Mouse (Mus musculus): Measurements from ENCODE around the gene Klhl21. TPM values are rescaled to one million over a fixed set of nuclear protein-coding genes. Genes with fewer than 3 reads are reported as not detected.

The Klhl21 gene
- polyA plus RNA-seq, 1 experiment from 2014 or later = 5.3 TPM

DNA sequence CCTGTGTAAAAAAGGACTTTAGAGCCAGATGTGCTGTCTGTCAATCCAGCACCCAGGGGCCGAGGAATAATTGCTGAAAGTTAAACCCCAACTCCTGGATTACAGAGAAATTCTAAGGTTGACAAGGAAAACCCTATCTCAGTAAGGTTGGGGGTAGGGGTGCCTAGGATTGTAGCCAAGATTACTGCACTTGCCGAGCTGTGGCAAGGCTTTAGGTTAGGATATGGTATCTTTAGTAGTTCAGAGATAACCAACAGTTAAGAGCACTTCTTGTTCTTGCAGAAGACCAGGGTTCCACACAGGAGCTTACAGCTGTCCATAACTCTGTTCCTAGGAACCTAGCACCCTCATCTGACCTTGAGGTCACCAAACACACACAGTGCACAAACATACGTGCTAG is 10.9 kb upstream of the Klhl21 start:
- ATAC-seq (ENCODE audit: low FRiP score) = no peak
- 71% methylated on average over 3 of the region's 3 CpGs for WGBS
- Histone ChIP-seq H3K36me3 (replicated peaks) (peaks cover 2% of the 10 kb centered on the region; the same call in 1 of the 2 replicates), H3K27ac (no peak overlapping the region), H3K4me3 (replicated peaks) (peak overlapping the region; percentile 98; the same call in 1 of the 2 replicates), H3K9ac (no peak overlapping the region), H3K9me3 (no peaks in the 10 kb centered on the region), H3K27me3 (0 out of 2 replicates have a peak, but pooled peaks cover 4% of the 10 kb centered on the region), H3K4me1 (peaks cover 21% of the 10 kb centered on the region), H3K4me2 (peak overlapping the region; percentile 80; the same call in 1 of the 2 replicates)

DNA sequence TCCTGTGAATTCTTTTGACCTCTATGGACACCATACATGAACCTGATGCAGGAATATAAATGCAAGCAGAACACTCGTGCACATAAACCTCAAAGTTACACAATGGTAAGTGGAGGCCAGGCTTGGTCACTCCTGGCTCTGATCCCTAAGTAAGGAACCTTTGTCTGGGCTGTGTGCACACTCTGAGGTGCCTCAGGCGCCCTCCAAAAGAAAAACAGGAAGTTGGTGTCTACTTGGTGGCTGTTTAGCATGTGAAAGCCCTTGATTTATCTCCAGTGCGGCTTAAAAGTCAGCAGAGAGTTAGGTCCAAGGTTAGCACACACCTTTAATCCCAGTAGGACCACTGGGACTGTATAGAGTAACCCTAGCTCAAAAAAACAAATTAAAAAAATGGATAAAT is 9.1 kb upstream of the Klhl21 start:
- no peaks in the 10 kb centered on the region for H3K27me3 ChIP-seq
- no peaks in the 10 kb centered on the region for H3K36me3 ChIP-seq (replicated peaks)
- H3K27ac ChIP-seq = no peak overlapping the region
- 69% methylated on average over 3 of the region's 3 CpGs for WGBS
- no peak overlapping the region for H3K4me2 ChIP-seq
- peaks cover 7% of the 10 kb centered on the region for H3K4me1 ChIP-seq
- no peak overlapping the region for H3K4me3 ChIP-seq (replicated peaks)
- no peak for ATAC-seq (ENCODE audit: low FRiP score)
- H3K9me3 ChIP-seq = no peaks in the 10 kb centered on the region
- H3K9ac ChIP-seq = no peak overlapping the region

DNA sequence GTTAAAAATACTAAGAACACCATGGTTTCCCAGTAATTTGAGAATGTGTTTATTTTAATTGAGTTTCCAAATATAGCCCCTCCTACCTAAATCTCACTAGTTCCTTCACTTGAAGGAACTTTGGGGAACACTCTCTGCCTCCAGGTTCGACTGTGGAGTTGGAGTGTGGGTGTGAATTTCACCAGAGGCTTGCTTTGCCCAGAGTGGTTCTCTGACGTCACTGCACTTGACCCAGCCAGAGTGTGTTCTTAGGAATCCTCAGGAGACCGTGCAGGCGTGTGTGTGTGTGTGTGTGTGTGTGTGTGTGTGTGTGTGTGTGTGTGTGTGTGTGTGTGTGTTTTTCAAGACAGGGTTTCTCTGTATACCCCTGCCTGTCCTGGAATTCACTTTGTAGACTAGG is 7.7 kb upstream of the Klhl21 start:
- Histone ChIP-seq H3K36me3 (replicated peaks) (no peaks in the 10 kb centered on the region), H3K9me3 (no peaks in the 10 kb centered on the region), H3K9ac (no peak overlapping the region), H3K4me1 (peaks cover 5% of the 10 kb centered on the region), H3K27ac (no peak overlapping the region), H3K4me2 (no peak overlapping the region), H3K4me3 (replicated peaks) (no peak overlapping the region), H3K27me3 (no peaks in the 10 kb centered on the region)
- no peak for ATAC-seq (ENCODE audit: low FRiP score)
- WGBS = 64% methylated on average over 4 of the region's 4 CpGs

DNA sequence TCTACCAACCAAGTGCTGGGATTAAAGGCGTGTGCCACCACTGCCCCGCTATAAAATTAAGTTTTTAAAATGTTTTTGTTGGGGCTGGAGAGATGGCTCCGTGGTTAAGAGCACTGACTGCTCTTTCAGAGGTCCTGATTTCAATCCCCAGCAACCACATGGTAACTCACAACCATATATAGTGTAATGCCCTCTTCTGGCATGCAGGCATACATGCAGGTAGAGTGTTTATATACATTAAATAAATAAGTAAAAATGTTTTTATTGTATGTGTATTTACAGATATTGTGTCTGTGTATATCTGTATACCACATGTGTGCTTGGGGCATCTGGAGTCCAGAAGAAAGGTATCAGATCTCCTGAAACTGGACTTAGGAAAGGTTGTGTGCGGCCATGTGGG is 7.3 kb upstream of the Klhl21 start:
- H3K9ac ChIP-seq = no peak overlapping the region
- H3K36me3 ChIP-seq (replicated peaks) = no peaks in the 10 kb centered on the region
- WGBS = 73% methylated on average over 4 of the region's 4 CpGs
- peaks cover 2% of the 10 kb centered on the region; the same call in 1 of the 2 replicates for H3K27me3 ChIP-seq
- H3K4me3 ChIP-seq (replicated peaks) = no peak overlapping the region
- no peak overlapping the region for H3K27ac ChIP-seq
- H3K4me1 ChIP-seq = peaks cover 5% of the 10 kb centered on the region
- no peak overlapping the region for H3K4me2 ChIP-seq
- H3K9me3 ChIP-seq = no peaks in the 10 kb centered on the region
- no peak for ATAC-seq (ENCODE audit: low FRiP score)

DNA sequence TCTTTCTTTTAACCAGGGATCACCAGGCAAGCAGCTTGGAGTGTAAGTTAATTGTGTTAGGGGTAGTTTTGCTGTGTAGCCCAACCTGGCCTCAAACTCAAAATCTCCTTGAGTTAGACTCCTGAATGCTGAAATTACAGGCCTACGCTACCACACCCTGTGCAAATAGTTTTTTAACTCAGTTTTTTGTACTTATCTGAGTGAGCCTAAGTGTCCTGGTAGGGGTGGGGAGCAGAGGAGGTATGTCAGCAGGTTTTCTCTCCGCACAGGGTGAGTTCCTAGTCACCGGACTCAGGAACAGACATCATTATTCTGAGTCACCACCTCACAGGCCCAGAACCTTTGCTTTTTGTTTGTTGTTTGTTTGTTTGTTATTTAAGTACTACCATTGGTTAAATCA is 6.5 kb upstream of the Klhl21 start:
- no peak for ATAC-seq (ENCODE audit: low FRiP score)
- Histone ChIP-seq H3K9ac (no peak overlapping the region), H3K27ac (no peak overlapping the region), H3K9me3 (no peaks in the 10 kb centered on the region), H3K4me1 (peaks cover 4% of the 10 kb centered on the region), H3K4me2 (no peak overlapping the region), H3K27me3 (peaks cover 10% of the 10 kb centered on the region), H3K4me3 (replicated peaks) (no peak overlapping the region), H3K36me3 (replicated peaks) (no peaks in the 10 kb centered on the region)
- WGBS = 98% methylated on average over 3 of the region's 3 CpGs

DNA sequence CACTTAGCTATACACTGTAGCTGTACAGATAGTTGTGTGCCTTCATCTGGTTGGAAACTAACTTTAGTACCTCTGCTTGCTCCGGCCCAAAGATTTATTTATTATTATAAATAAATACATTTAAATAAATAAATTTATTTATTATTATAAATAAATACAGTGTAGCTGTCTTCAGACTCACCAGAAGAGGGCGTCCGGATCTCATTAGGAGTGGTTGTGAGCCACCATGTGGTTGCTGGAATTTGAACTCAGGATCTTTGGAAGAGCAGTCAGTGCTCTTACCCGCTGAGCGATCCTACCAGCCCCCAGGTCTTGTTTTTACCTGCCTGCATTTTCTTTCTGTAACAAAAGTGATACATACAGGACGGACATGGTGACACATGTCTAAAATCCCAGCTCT is 2.5 kb upstream of the Klhl21 start:
- Histone ChIP-seq H3K4me3 (replicated peaks) (no peak overlapping the region), H3K27me3 (peaks cover 47% of the 10 kb centered on the region), H3K4me2 (no peak overlapping the region), H3K27ac (no peak overlapping the region), H3K4me1 (peaks cover 36% of the 10 kb centered on the region), H3K9ac (no peak overlapping the region), H3K9me3 (no peaks in the 10 kb centered on the region), H3K36me3 (replicated peaks) (no peaks in the 10 kb centered on the region)
- 78% methylated on average over 6 of the region's 6 CpGs for WGBS
- no peak for ATAC-seq (ENCODE audit: low FRiP score)

DNA sequence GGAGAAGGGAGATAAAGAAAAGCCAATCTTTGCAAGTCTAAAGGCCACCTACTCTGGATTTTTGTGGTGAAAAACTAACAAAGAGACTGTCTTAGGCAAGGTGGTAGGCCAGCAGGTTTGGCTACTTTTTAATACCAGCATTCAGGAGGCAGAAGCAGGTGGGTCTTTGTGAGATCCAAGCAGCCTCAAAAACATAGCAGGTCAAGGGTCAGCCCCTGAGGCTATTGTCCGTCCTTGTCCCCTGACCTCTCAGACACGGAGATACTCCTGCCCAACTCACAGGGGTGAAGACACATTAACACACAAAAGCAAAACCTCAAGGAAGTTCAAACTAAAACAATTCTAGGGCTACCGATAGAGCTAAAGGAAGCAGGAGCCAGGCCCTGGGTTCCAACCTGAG is 1.8 kb upstream of the Klhl21 start:
- H3K4me1 ChIP-seq = peaks cover 40% of the 10 kb centered on the region
- WGBS = 23% methylated on average over 3 of the region's 3 CpGs
- H3K4me2 ChIP-seq = no peak overlapping the region
- H3K27me3 ChIP-seq = peaks cover 51% of the 10 kb centered on the region
- no peaks in the 10 kb centered on the region for H3K9me3 ChIP-seq
- no peak overlapping the region for H3K27ac ChIP-seq
- no peak for ATAC-seq (ENCODE audit: low FRiP score)
- H3K9ac ChIP-seq = no peak overlapping the region
- H3K4me3 ChIP-seq (replicated peaks) = no peak overlapping the region
- no peaks in the 10 kb centered on the region for H3K36me3 ChIP-seq (replicated peaks)

DNA sequence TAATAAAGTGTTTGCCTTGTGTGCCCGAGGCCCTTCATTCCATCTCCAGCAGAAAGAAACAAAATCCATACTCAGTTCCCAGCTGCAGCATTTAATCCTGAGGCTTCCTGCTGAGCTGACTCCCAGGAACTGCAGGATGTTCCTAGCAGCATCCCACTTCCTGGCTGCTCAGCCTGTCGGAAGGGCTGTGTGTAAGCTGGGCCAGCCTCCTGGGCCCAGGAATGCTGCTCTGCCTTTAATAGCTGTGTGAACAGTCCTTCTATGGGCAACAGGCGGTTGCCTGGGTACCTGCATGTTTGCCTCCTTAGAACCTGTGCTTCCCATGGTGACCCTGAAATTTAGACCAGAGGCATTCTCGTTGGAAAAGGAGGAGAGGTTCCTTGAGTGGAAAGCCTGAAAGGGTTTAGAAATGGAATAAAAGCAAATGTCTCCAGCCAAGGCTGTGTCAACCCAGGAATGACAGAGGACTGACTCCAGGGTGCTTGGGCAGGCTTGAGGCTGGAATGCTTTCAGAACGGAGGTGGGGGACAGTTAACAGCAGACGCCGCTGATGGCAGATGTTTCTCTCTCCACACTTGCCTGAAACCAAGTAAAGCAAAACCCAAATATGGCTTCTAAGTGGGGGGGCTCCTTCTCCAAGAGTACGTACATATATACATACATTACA is 989 bp upstream of the Klhl21 start:
- H3K9ac ChIP-seq = no peak overlapping the region
- H3K4me1 ChIP-seq = peaks cover 40% of the 10 kb centered on the region

DNA sequence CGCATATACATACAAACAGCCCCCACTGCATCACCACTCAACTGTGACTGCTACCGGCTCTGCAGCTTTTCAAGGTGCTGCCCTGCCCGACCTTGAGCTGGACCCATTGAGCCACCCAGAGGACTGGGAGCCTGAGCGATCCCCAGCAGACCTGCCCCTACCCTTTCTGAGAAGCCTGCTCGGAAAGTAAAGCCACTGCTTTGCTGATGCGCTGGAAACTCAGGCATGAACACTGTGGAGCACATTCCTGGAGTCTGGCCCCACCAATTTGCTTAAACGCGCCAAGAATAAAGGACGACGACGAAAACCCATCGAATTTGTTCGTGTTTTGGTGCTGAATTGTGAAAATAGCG is 479 bp upstream of the Klhl21 start:
- no peak overlapping the region for H3K9ac ChIP-seq
- peak overlapping the region; percentile 100 for H3K4me2 ChIP-seq
- no peak for ATAC-seq (ENCODE audit: low FRiP score)
- WGBS = 2% methylated on average over 14 of the region's 14 CpGs
- H3K4me3 ChIP-seq (replicated peaks) = peak overlapping the region; percentile 71
- no peaks in the 10 kb centered on the region for H3K9me3 ChIP-seq
- no peak overlapping the region for H3K27ac ChIP-seq
- H3K27me3 ChIP-seq = peaks cover 51% of the 10 kb centered on the region
- H3K36me3 ChIP-seq (replicated peaks) = 0 out of 2 replicates have a peak, but pooled peaks cover 2% of the 10 kb centered on the region
- H3K4me1 ChIP-seq = peaks cover 40% of the 10 kb centered on the region

More for the DNA sequence above, 989 bp upstream of the Klhl21 start:
- WGBS = 6% methylated on average over 8 of the region's 8 CpGs
- peak overlapping the region; percentile 100 for H3K4me2 ChIP-seq
- H3K27ac ChIP-seq = no peak overlapping the region
- peaks cover 51% of the 10 kb centered on the region for H3K27me3 ChIP-seq
- H3K9me3 ChIP-seq = no peaks in the 10 kb centered on the region
- peak overlapping the region; percentile 71 for H3K4me3 ChIP-seq (replicated peaks)
- 0 out of 2 replicates have a peak, but pooled peaks cover 2% of the 10 kb centered on the region for H3K36me3 ChIP-seq (replicated peaks)
- ATAC-seq (ENCODE audit: low FRiP score) = no peak

DNA sequence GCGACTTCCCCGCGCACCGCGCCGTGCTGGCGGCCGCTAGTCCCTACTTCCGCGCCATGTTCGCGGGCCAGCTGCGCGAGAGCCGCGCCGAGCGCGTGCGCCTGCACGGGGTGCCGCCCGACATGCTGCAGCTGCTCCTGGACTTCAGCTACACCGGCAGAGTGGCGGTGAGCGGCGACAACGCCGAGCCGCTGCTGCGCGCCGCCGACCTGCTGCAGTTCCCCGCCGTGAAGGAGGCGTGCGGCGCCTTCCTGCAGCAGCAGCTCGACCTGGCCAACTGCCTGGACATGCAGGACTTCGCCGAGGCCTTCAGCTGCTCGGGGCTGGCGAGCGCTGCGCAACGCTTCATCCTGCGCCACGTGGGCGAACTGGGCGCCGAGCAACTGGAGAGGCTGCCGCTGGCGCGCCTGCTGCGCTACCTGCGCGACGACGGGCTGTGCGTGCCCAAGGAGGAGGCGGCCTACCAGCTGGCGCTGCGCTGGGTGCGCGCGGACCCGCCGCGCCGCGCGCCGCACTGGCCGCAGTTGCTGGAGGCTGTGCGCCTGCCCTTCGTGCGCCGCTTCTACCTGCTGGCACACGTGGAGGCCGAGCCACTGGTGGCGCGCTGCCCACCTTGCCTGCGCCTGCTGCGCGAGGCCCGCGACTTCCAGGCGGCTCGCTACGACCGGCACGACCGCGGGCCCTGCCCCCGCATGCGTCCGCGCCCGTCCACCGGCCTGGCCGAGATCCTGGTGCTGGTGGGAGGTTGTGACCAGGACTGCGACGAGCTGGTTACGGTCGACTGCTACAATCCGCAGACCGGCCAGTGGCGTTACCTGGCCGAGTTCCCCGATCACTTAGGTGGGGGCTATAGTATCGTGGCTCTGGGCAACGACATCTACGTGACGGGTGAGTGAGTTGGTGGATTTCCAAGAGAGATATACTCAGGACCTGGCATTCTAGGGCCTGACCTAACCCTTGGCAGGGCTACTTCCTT is 761 bp downstream of the Klhl21 start:
- Histone ChIP-seq H3K27me3 (peaks cover 51% of the 10 kb centered on the region), H3K36me3 (replicated peaks) (peaks cover 2% of the 10 kb centered on the region; the same call in 1 of the 2 replicates), H3K27ac (peak overlapping the region; percentile 71), H3K9me3 (no peaks in the 10 kb centered on the region), H3K9ac (peak overlapping the region; percentile 65), H3K4me2 (peak overlapping the region; percentile 100), H3K4me3 (replicated peaks) (peak overlapping the region; percentile 71), H3K4me1 (peaks cover 40% of the 10 kb centered on the region)
- peak; percentile 81 for ATAC-seq (ENCODE audit: low FRiP score)
- WGBS = under 1% methylated on average over 113 of the region's 115 CpGs

DNA sequence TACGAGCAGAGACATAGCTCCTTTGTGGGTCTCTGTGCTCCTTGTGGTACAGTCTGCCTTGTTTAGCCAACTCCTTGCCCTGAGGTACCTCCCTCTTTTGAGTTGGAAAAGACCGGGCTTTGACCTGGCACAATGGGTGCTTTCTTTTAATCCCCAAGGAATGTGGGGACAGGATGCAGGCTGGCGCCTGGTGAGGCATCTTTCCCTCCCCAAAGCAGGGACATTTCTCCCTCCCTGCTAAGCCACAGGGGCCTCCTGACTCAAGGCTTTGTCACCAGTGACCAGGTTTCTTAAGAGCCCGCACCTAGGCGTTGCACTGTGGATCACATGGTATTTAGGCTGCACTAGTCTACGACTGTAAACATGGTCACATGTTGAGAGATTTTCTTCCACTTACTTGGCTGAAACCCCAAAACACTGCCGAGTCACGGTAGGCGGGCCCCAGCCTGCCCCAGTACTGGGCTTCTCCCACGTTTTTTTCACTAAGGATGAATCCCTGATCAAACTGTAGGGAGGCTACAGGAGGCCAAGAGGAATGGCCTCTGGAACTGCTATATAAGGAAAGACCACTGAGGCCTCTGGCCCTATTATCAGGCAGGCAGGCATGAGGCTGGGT is 1.6 kb downstream of the Klhl21 start:
- 1% methylated on average over 10 of the region's 10 CpGs for WGBS
- Histone ChIP-seq H3K36me3 (replicated peaks) (peaks cover 7% of the 10 kb centered on the region), H3K27ac (0 out of 2 replicates have a peak overlapping the region, but pooled peaks have one; percentile 8), H3K27me3 (peaks cover 51% of the 10 kb centered on the region), H3K9me3 (no peaks in the 10 kb centered on the region), H3K4me1 (peaks cover 40% of the 10 kb centered on the region), H3K9ac (peak overlapping the region; percentile 65; the same call in 1 of the 2 replicates), H3K4me2 (peak overlapping the region; percentile 100), H3K4me3 (replicated peaks) (peak overlapping the region; percentile 71)
- ATAC-seq (ENCODE audit: low FRiP score) = no peak

DNA sequence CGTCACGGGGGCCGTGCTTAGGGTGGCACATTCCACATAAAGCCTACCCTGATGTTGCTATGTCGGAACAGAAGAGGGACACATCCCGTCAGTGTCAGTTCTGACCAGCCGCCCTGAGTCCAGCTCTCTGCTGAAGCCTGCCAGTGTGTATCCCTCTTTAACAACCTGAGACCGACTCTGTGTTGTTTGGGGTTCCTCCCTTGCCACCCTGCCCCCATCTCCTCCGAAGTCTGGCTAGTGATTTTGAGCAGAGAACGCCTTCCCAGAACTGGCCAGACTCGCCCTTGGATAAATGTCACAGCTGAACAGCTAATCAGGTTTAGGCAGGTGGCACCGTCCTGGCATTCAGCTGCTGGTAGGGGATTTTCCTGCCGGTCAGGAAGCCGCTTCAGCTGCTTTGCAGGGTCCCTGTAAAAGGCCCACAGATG is 2.1 kb downstream of the Klhl21 start:
- Histone ChIP-seq H3K9ac (0 out of 2 replicates have a peak overlapping the region, but pooled peaks have one; percentile 65), H3K4me1 (peaks cover 40% of the 10 kb centered on the region), H3K27me3 (peaks cover 51% of the 10 kb centered on the region)

More for the DNA sequence above, 2.1 kb downstream of the Klhl21 start:
- Histone ChIP-seq H3K4me3 (replicated peaks) (peak overlapping the region; percentile 71), H3K4me2 (peak overlapping the region; percentile 100), H3K27ac (no peak overlapping the region), H3K9me3 (no peaks in the 10 kb centered on the region), H3K36me3 (replicated peaks) (peaks cover 12% of the 10 kb centered on the region)
- 7% methylated on average over 13 of the region's 13 CpGs for WGBS
- no peak for ATAC-seq (ENCODE audit: low FRiP score)

Measured in forebrain, embryonic 12.5 days (tissue).